Mouse (Mus musculus) layer of hippocampus, postnatal 36 days (tissue): ENCODE results near the gene Khdc1a. TPM values are rescaled to one million over a fixed set of nuclear protein-coding genes. Genes with fewer than 3 reads are reported as not detected.

Experiments
- total RNA-seq, 2 experiments: library from RNA; stranded (reverse); gene quantifications; 2 replicates each; pipeline ENCODE4 v1.2.3; 2021

Khdc1a gene
- total RNA-seq, 2 experiments from 2014 or later, result not detected

Other genes with a start within 250 kb of the Khdc1a start
- 10 to 100 TPM; 24.7 to 30.7 TPM for gene Tmem14a, start 131.1 kb upstream of the Khdc1a start, total RNA-seq
- 1 to 10 TPM; 1.2 to 1.8 TPM for gene Gsta3, start 109.1 kb upstream of the Khdc1a start, total RNA-seq
- not detected for gene Khdc1c, start 18.7 kb downstream of the Khdc1a start, total RNA-seq
- not detected for gene Khdc1b, start 33.9 kb downstream of the Khdc1a start, total RNA-seq